ENCODE assay signal across 10 mouse cellular contexts in genomic region chr6:34153069-34154052, GRCm38 (mm10). TPM values are rescaled to one million over a fixed set of nuclear protein-coding genes. Genes with fewer than 3 reads are reported as not detected.
DNase-seq lines count a peak whose midpoint lies in the region; ATAC-seq and TF ChIP-seq lines count a peak whose summit lies in the region.
"Had no signal": no experiment of that assay in that cellular context is flagged by ENCODE, and none has a peak within 500 bp of the region (broad histone marks: within the 10 kb centered on the region; RNA-seq: fewer than 3 reads in every experiment).

No protein-coding gene starts in this region.

- H3K27ac ChIP-seq in heart, embryonic 13.5 days (replicated peaks), result peak overlapping the region; percentile 46; the same call in 1 of the 2 replicates
- peak overlapping the region; percentile 88 for H3K27ac ChIP-seq in kidney, embryonic 16.5 days (ENCODE audit: low read length)
- H3K27ac ChIP-seq in stomach, postnatal 0 days (replicated peaks), result peak overlapping the region; percentile 49; the same call in 1 of the 2 replicates

- no peaks in the 10 kb centered on the region for H3K9me3 ChIP-seq in heart, embryonic 13.5 days
- no peaks in the 10 kb centered on the region for H3K9me3 ChIP-seq in kidney, embryonic 16.5 days (ENCODE audit: low read length)
- no peaks in the 10 kb centered on the region for H3K9me3 ChIP-seq in stomach, postnatal 0 days (ENCODE audit: control insufficient read depth, low read length)

- intact Hi-C loops in heart, postnatal 36 days (cut with DNase I), result no loop called here
- intact Hi-C loops in left cerebral cortex, postnatal 14 days (cut with DNase I), result no loop called here

- peaks cover 47% of the 10 kb centered on the region for H3K4me1 ChIP-seq in heart, embryonic 13.5 days
- H3K4me1 ChIP-seq in kidney, embryonic 16.5 days (ENCODE audit: insufficient read depth, low read length), result peaks cover 49% of the 10 kb centered on the region
- H3K4me1 ChIP-seq in stomach, postnatal 0 days (replicated peaks; ENCODE audit: control insufficient read depth, insufficient read depth), result peaks cover 14% of the 10 kb centered on the region

- no peak for TF ChIP-seq CTCF in stomach, postnatal 0 days (IDR thresholded peaks at IDR 0.05; ENCODE audit: low read depth)

- peaks cover 23% of the 10 kb centered on the region for H3K36me3 ChIP-seq in heart, embryonic 13.5 days
- peaks cover 16% of the 10 kb centered on the region for H3K36me3 ChIP-seq in kidney, embryonic 16.5 days (ENCODE audit: insufficient read depth, low read length)
- H3K36me3 ChIP-seq in stomach, postnatal 0 days (ENCODE audit: control insufficient read depth, insufficient read depth, low read length), result peaks cover 10% of the 10 kb centered on the region; the same call in 1 of the 2 replicates

- ATAC-seq in heart, embryonic 13.5 days (ENCODE audit: extremely low read depth, insufficient number of reproducible peaks, low FRiP score, low TSS enrichment), result no peak
- ATAC-seq in kidney, embryonic 16.5 days (ENCODE audit: low FRiP score, low TSS enrichment), result peak; percentile 67; the same call in 1 of the 2 replicates
- ATAC-seq in stomach, postnatal 0 days (ENCODE audit: low FRiP score, low TSS enrichment), result peak; percentile 69; the same call in 1 of the 2 replicates
- no peak for ATAC-seq in megakaryocyte, adult 5-6 weeks (ENCODE audit: poor library complexity, severe bottlenecking)
- ATAC-seq: Patski had no signal

- no peak for TF ChIP-seq EP300 in stomach, postnatal 0 days (optimal IDR thresholded peaks at IDR 0.05)

- no peaks in the 10 kb centered on the region for H3K27me3 ChIP-seq in heart, embryonic 13.5 days (replicated peaks)
- no peaks in the 10 kb centered on the region for H3K27me3 ChIP-seq in kidney, embryonic 16.5 days (ENCODE audit: insufficient read depth, low read length)
- H3K27me3 ChIP-seq in stomach, postnatal 0 days (ENCODE audit: control insufficient read depth, insufficient read depth, low read length), result no peaks in the 10 kb centered on the region
- H3K27me3 ChIP-seq: Patski had no signal

- H3K4me2 ChIP-seq in heart, embryonic 13.5 days, result no peak overlapping the region
- H3K4me2 ChIP-seq in kidney, embryonic 16.5 days (replicated peaks; ENCODE audit: low read depth, low read length), result no peak overlapping the region
- H3K4me2 ChIP-seq in stomach, postnatal 0 days (replicated peaks; ENCODE audit: low read depth), result 0 out of 2 replicates have a peak overlapping the region, but pooled peaks have one; percentile 11

- no peak overlapping the region for H3K9ac ChIP-seq in heart, embryonic 13.5 days
- no peak overlapping the region for H3K9ac ChIP-seq in kidney, embryonic 16.5 days (replicated peaks; ENCODE audit: low read length)
- no peak overlapping the region; the same call in 1 of the 2 replicates for H3K9ac ChIP-seq in stomach, postnatal 0 days (ENCODE audit: low read length)

- no peak overlapping the region for H3K4me3 ChIP-seq in heart, embryonic 13.5 days
- H3K4me3 ChIP-seq in kidney, embryonic 16.5 days (ENCODE audit: low read length), result no peak overlapping the region
- no peak overlapping the region for H3K4me3 ChIP-seq in stomach, postnatal 0 days (ENCODE audit: low read depth, low read length)

- no peak for DNase-seq in heart, postnatal 36 days
- DNase-seq in thymus, postnatal 14 days, result peak; percentile 54
- DNase-seq in thymus, postnatal 0 days (ENCODE audit: low spot score), result no peak
- DNase-seq in stomach, postnatal 0 days (ENCODE audit: low spot score), result no peak
- no peak for DNase-seq in left cerebral cortex, postnatal 14 days (ENCODE audit: low spot score in 2 of 2)
- DNase-seq: heart, postnatal 14 days had no signal

- 69% methylated on average over 18 of the region's 18 CpGs for whole genome bisulfite sequencing in heart, embryonic 13.5 days
- WGBS in kidney, embryonic 16.5 days, result 48% methylated on average over 18 of the region's 18 CpGs
- WGBS in stomach, postnatal 0 days, result 27% methylated on average over 18 of the region's 18 CpGs

RNA-seq across cellular contexts. Expression of gene Slc35b4, which starts 23.6 kb away (rescaled TPM):
- polyA plus RNA-seq in heart, embryonic 13.5 days (2015; fragmentation: Nextera tagmentation; extraction: Ambion mirVana), result 35.8 and 36.3 TPM in 2 replicates
- total RNA-seq in heart, postnatal 36 days (2021), result 1 to 10 TPM; 7.5 to 9.6 TPM
- polyA plus RNA-seq in thymus, postnatal 0 days (2015; fragmentation: Nextera tagmentation; extraction: Ambion mirVana), result 77.9 and 88.7 TPM in 2 replicates
- polyA plus RNA-seq in kidney, embryonic 16.5 days (2015; fragmentation: Nextera tagmentation; extraction: Ambion mirVana), result 81.6 and 86.0 TPM in 2 replicates
- 17.2 and 18.7 TPM in 2 replicates for polyA plus RNA-seq in stomach, postnatal 0 days (2015; fragmentation: Nextera tagmentation; extraction: Ambion mirVana)
- total RNA-seq in left cerebral cortex, postnatal 14 days (2021), result 10 to 100 TPM; 48.0 to 51.4 TPM
- 20.1 and 22.1 TPM in 2 replicates for total RNA-seq in megakaryocyte, adult 5-6 weeks (2015)
- 12.8 and 17.2 TPM in 2 replicates for total RNA-seq in megakaryocyte, adult 5-6 weeks (2017)

Comparison
In these comparisons a context has a peak if more than half of its experiments do, and no peak if none do; other contexts are left out.
1. ATAC-seq: peak in kidney, embryonic 16.5 days (single experiment) and stomach, postnatal 0 days (single experiment); none in heart, embryonic 13.5 days (single experiment) and megakaryocyte, adult 5-6 weeks (single experiment).
2. Peak in every context shown above with its lines, with median percentiles within 50 percentile points of each other: H3K27ac ChIP-seq.